9 mouse cellular contexts compared by ENCODE assay signal in genomic region chr5:124025146-124025545, GRCm38 (mm10). TPM values are rescaled to one million over a fixed set of nuclear protein-coding genes. Genes with fewer than 3 reads are reported as not detected.
A peak's percentile ranks its signal among the peaks of the same experiment; 100 is the strongest.
DNase-seq lines count a peak whose midpoint lies in the region; ATAC-seq lines count a peak whose summit lies in the region.
"Had no signal": no experiment of that assay in that cellular context is flagged by ENCODE, and none has a peak within 500 bp of the region (broad histone marks: within the 10 kb centered on the region; RNA-seq: fewer than 3 reads in every experiment).

No protein-coding gene starts in this region.

- H3K9ac ChIP-seq in heart, embryonic 11.5 days (ENCODE audit: low read depth, low read length) = no peak overlapping the region
- no peak overlapping the region for H3K9ac ChIP-seq in embryonic facial prominence, embryonic 14.5 days (ENCODE audit: low read depth, low read length)

- no peaks in the 10 kb centered on the region for H3K36me3 ChIP-seq in heart, embryonic 11.5 days (ENCODE audit: control insufficient read depth, insufficient read depth, low read length)
- peaks cover 26% of the 10 kb centered on the region; the same call in 1 of the 2 replicates for H3K36me3 ChIP-seq in embryonic facial prominence, embryonic 14.5 days (ENCODE audit: control insufficient read depth, insufficient read depth, low read length)
- H3K36me3 ChIP-seq in megakaryocyte, embryonic 14.5 days (replicated peaks; ENCODE audit: low read length) = peaks cover 93% of the 10 kb centered on the region

- no peaks in the 10 kb centered on the region for H3K27me3 ChIP-seq in heart, embryonic 11.5 days (ENCODE audit: control insufficient read depth, insufficient read depth, low read length)
- no peaks in the 10 kb centered on the region for H3K27me3 ChIP-seq in embryonic facial prominence, embryonic 14.5 days (replicated peaks; ENCODE audit: control insufficient read depth, insufficient read depth, low read length)
- no peaks in the 10 kb centered on the region for H3K27me3 ChIP-seq in megakaryocyte, embryonic 14.5 days (replicated peaks)

- ATAC-seq in heart, embryonic 11.5 days (replicated peaks; ENCODE audit: insufficient number of reproducible peaks, low FRiP score, low TSS enrichment) = no peak
- no peak for ATAC-seq in embryonic facial prominence, embryonic 14.5 days (ENCODE audit: low read depth)

- no peak overlapping the region for H3K4me3 ChIP-seq in heart, embryonic 11.5 days (ENCODE audit: low read depth, low read length)
- H3K4me3 ChIP-seq in embryonic facial prominence, embryonic 14.5 days (ENCODE audit: low read depth, low read length) = no peak overlapping the region
- H3K4me3 ChIP-seq in megakaryocyte, embryonic 14.5 days (replicated peaks) = peak overlapping the region; percentile 85

- DNase-seq in heart, adult 8-10 months (ENCODE audit: low spot score) = no peak
- DNase-seq in B cell, adult 2 months = peak; percentile 50 to 53
- no peak for DNase-seq in embryonic facial prominence, embryonic 14.5 days (ENCODE audit: low spot score)
- DNase-seq in urinary bladder, postnatal 10 days (ENCODE audit: low spot score) = no peak
- no peak for DNase-seq in layer of hippocampus, postnatal 10 days (ENCODE audit: low spot score in 2 of 2)
- DNase-seq in lung, adult 18-20 months = no peak
- DNase-seq: lung, postnatal 14 days had no signal

- H3K27ac ChIP-seq in heart, embryonic 11.5 days (ENCODE audit: low read depth, low read length) = peak overlapping the region; percentile 93; the same call in 1 of the 2 replicates
- H3K27ac ChIP-seq in embryonic facial prominence, embryonic 14.5 days (replicated peaks; ENCODE audit: low read depth, low read length) = 0 out of 2 replicates have a peak overlapping the region, but pooled peaks have one; percentile 18

- 82% methylated on average over 9 of the region's 9 CpGs for WGBS in heart, embryonic 11.5 days (ENCODE audit: insufficient replicate concordance)
- 69% methylated on average over 9 of the region's 9 CpGs for WGBS in embryonic facial prominence, embryonic 14.5 days

- H3K4me2 ChIP-seq in heart, embryonic 11.5 days = peak overlapping the region; percentile 2; the same call in 1 of the 2 replicates
- no peak overlapping the region for H3K4me2 ChIP-seq in embryonic facial prominence, embryonic 14.5 days (ENCODE audit: low read depth, low read length)

- no peaks in the 10 kb centered on the region for H3K9me3 ChIP-seq in heart, embryonic 11.5 days (replicated peaks; ENCODE audit: control insufficient read depth, low read length)
- no peaks in the 10 kb centered on the region for H3K9me3 ChIP-seq in embryonic facial prominence, embryonic 14.5 days (ENCODE audit: control insufficient read depth, low read length)
- H3K9me3 ChIP-seq in megakaryocyte, embryonic 14.5 days = no peaks in the 10 kb centered on the region

- H3K4me1 ChIP-seq in heart, embryonic 11.5 days (ENCODE audit: control insufficient read depth, insufficient read depth, low read length) = peaks cover 79% of the 10 kb centered on the region
- peaks cover 12% of the 10 kb centered on the region for H3K4me1 ChIP-seq in embryonic facial prominence, embryonic 14.5 days (ENCODE audit: control insufficient read depth, insufficient read depth, low read length)
- peaks cover 99% of the 10 kb centered on the region for H3K4me1 ChIP-seq in megakaryocyte, embryonic 14.5 days

RNA-seq across cellular contexts. Expression of gene Vps37b, which starts 6.9 kb away (rescaled TPM):
- polyA plus RNA-seq in heart, embryonic 11.5 days (2014; fragmentation: Nextera tagmentation; extraction: Ambion mirVana) = 43.3 and 48.2 TPM in 2 replicates
- total RNA-seq in heart, adult 8-10 months (2022) = 10 to 100 TPM; 13.7 to 24.0 (median 16.5) TPM
- 30.4 and 31.7 TPM in 2 replicates for polyA plus RNA-seq in embryonic facial prominence, embryonic 14.5 days (2014; fragmentation: Nextera tagmentation; extraction: Ambion mirVana)
- polyA plus RNA-seq in megakaryocyte, embryonic 14.5 days (2012; ENCODE audit: insufficient read depth, low replicate concordance) = 437 and 1,468 TPM in 2 replicates
- total RNA-seq in layer of hippocampus, postnatal 10 days (2021) = 10 to 100 TPM; 38.4 to 41.6 TPM

RNA-seq across cellular contexts. Expression of gene Hip1r, which starts 51.7 kb away (rescaled TPM):
- 2.7 and 2.9 TPM in 2 replicates for polyA plus RNA-seq in heart, embryonic 11.5 days (2014; fragmentation: Nextera tagmentation; extraction: Ambion mirVana)
- 10 to 100 TPM; 11.5 to 15.5 (median 13.7) TPM for total RNA-seq in heart, adult 8-10 months (2022)
- 7.5 and 8.4 TPM in 2 replicates for polyA plus RNA-seq in embryonic facial prominence, embryonic 14.5 days (2014; fragmentation: Nextera tagmentation; extraction: Ambion mirVana)
- 5.4 and 11.0 TPM in 2 replicates for polyA plus RNA-seq in megakaryocyte, embryonic 14.5 days (2012; ENCODE audit: insufficient read depth, low replicate concordance)
- 10 to 100 TPM; 63.7 to 70.1 TPM for total RNA-seq in layer of hippocampus, postnatal 10 days (2021)

Comparison
In these comparisons a context has a peak if more than half of its experiments do, and no peak if none do; other contexts are left out.
1. DNase-seq: peak in B cell, adult 2 months (2 of 2); none in heart, adult 8-10 months (single experiment), embryonic facial prominence, embryonic 14.5 days (single experiment), urinary bladder, postnatal 10 days (single experiment), layer of hippocampus, postnatal 10 days (0 of 2) and lung, adult 18-20 months (0 of 2).